Mouse (Mus musculus) cortical plate, adult 2 months (tissue): ENCODE measurements around the gene Sarnp.

Experiments
- CTCF ChIP-seq: fragments of 200-500 bp; IDR thresholded peaks from 2 replicates; pipeline ENCODE4 v1.5.1; 2011; ENCODE audit warnings: mild to moderate bottlenecking, control low read depth, low read length; ENCODE audit not compliant: insufficient read depth; ENCODE audit errors: extremely low read depth
- POLR2A ChIP-seq: fragments of 200-500 bp; IDR thresholded peaks from 2 replicates; pipeline ENCODE4 v1.6.1; 2011; ENCODE audit warnings: mild to moderate bottlenecking, low read length, control low read depth; ENCODE audit not compliant: insufficient read depth; ENCODE audit errors: extremely low read depth

GRCm38 (mm10) chr10:128891296-128892094, 74.4 kb downstream of the Sarnp start, which contains the start of gene Gdf11:
- TF ChIP-seq POLR2A (no peak), CTCF (no peak)
